Mouse (Mus musculus) myocyte (in vitro differentiated cells): Measurements from ENCODE around the gene Atrx. TPM values are rescaled to one million over a fixed set of nuclear protein-coding genes. Genes with fewer than 3 reads are reported as not detected.

Experiments
- H3K27me3 ChIP-seq: one replicate; pipeline ENCODE4 v1.6.1; 2011; ENCODE audit not compliant: control insufficient read depth, insufficient read depth, insufficient read length
- H3K36me3 ChIP-seq: one replicate; pipeline ENCODE4 v1.6.1; 2011; ENCODE audit not compliant: control insufficient read depth, insufficient read depth
- H3K4me2 ChIP-seq: one replicate; pipeline ENCODE4 v1.6.1; 2011; ENCODE audit warnings: low read depth, control low read depth
- H3K4me3 ChIP-seq: one replicate; pipeline ENCODE4 v1.5.1; 2011; ENCODE audit warnings: mild to moderate bottlenecking, control low read depth, moderate library complexity
- H3K79me2 ChIP-seq: one replicate; pipeline ENCODE4 v1.6.1; 2011; ENCODE audit not compliant: control insufficient read depth, insufficient read depth
- H3ac ChIP-seq: one replicate; pipeline ENCODE4 v1.6.1; 2011; ENCODE audit not compliant: control insufficient read depth, insufficient read length
- CEBPB ChIP-seq: IDR thresholded peaks from 2 replicates; pipeline ENCODE4 v1.6.1; 2011; ENCODE audit warnings: mild to moderate bottlenecking, moderate library complexity; ENCODE audit not compliant: poor library complexity, insufficient read depth, severe bottlenecking
- E2F4 ChIP-seq: IDR thresholded peaks from one replicate; pipeline ENCODE4 v1.6.1; 2011; ENCODE audit warnings: mild to moderate bottlenecking, control low read depth, moderate library complexity; ENCODE audit not compliant: insufficient read depth
- MAX ChIP-seq: IDR thresholded peaks from one replicate; pipeline ENCODE4 v1.6.1; 2011; ENCODE audit warnings: low read depth, mild to moderate bottlenecking, control low read depth
- MYOD1 ChIP-seq, 3 experiments: IDR thresholded peaks; one replicate each; pipeline ENCODE4 v1.6.1; 2011; ENCODE audit warnings: control low read depth in 2 of 3, low read depth in 2 of 3, mild to moderate bottlenecking in 2 of 3, moderate library complexity in 1 of 3; ENCODE audit not compliant: insufficient read length in 2 of 3, control insufficient read depth in 1 of 3
- MYOG ChIP-seq, 3 experiments: IDR thresholded peaks; one replicate each; pipeline ENCODE4 v1.6.1; 2011; ENCODE audit warnings: control low read depth in 2 of 3, low read depth in 2 of 3, mild to moderate bottlenecking in 2 of 3; ENCODE audit not compliant: insufficient read length in 2 of 3, control insufficient read depth in 1 of 3, insufficient read depth in 1 of 3
- POLR2A ChIP-seq: IDR thresholded peaks from one replicate; pipeline ENCODE4 v1.6.1; 2011; ENCODE audit warnings: low read depth, mild to moderate bottlenecking, control low read depth, moderate library complexity; ENCODE audit not compliant: insufficient read length
- POLR2AphosphoS2 ChIP-seq: IDR thresholded peaks from one replicate; pipeline ENCODE4 v1.6.1; 2011; ENCODE audit warnings: low read depth, control low read depth; ENCODE audit not compliant: insufficient read length
- REST ChIP-seq: IDR thresholded peaks from one replicate; pipeline ENCODE4 v1.6.1; 2011; ENCODE audit warnings: mild to moderate bottlenecking, control low read depth, moderate library complexity; ENCODE audit not compliant: insufficient read depth, insufficient read length
- SRF ChIP-seq: IDR thresholded peaks from one replicate; pipeline ENCODE4 v1.6.1; 2011; ENCODE audit warnings: low read depth; ENCODE audit not compliant: control insufficient read depth, insufficient read length
- TCF12 ChIP-seq: IDR thresholded peaks from one replicate; pipeline ENCODE4 v1.6.1; 2011; ENCODE audit warnings: mild to moderate bottlenecking, control low read depth; ENCODE audit not compliant: poor library complexity, insufficient read depth, severe bottlenecking
- TCF3 ChIP-seq: IDR thresholded peaks from one replicate; pipeline ENCODE4 v1.6.1; 2011; ENCODE audit warnings: low read depth, control low read depth; ENCODE audit not compliant: insufficient read length
- USF1 ChIP-seq: IDR thresholded peaks from one replicate; pipeline ENCODE4 v1.6.1; 2011; ENCODE audit warnings: low read depth, mild to moderate bottlenecking, control low read depth, moderate library complexity
- polyA plus RNA-seq: library from polyadenylated mRNA; unstranded; fragments of >200 nt; fragmentation: generic; extraction: Trizol; gene quantifications from one replicate; pipeline ENCODE4 v1.2.1, GENCODE M21; 2012; ENCODE audit warnings: missing spikeins

The Atrx gene
- polyA plus RNA-seq, 1 experiment, result 4.7 TPM

DNA sequence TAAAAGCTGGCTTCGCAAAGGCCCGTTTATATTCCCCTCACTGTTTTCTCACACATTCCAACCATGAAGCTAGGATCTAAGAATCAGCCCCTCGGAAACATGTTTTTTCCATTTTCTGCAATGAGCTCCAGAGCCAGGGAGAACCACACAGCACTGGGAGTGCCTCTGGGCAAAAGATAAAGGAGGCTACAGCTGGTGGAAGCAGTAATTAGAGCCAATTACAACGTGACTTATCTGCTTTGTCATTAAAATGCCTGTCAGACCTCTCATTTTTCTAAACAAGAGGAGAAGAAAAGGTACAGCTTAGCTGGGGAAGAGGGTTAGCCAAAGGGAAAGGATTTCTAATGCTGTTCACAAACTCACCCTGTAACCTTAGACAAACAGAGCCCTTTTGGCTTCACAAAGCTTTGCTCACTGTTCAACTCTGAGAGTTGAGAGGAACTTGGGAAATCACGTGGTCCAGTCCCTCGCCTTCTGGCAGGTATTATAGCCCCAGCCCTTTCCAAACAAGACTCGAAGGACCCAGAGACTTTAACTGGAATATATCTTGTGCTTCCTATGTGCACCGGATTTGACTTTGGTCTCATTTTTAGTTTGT lies 134.3 kb downstream of the Atrx start:
- Histone ChIP-seq H3K27me3 (no peaks in the 10 kb centered on the region), H3K4me2 (no peak overlapping the region), H3K79me2 (no peaks in the 10 kb centered on the region), H3ac (no peak overlapping the region), H3K4me3 (no peak overlapping the region), H3K36me3 (peaks cover 3% of the 10 kb centered on the region)
- no peak for TF ChIP-seq TCF12
- no peak for TF ChIP-seq SRF
- TF ChIP-seq POLR2A, result no peak
- no peak for TF ChIP-seq CEBPB
- TF ChIP-seq USF1, result no peak
- no peak for TF ChIP-seq MYOD1 (IDR thresholded peaks at IDR 0.05; ENCODE audit: control insufficient read depth in 1 of 3, insufficient read length in 2 of 3, low read depth in 2 of 3)
- TF ChIP-seq TCF3, result no peak
- TF ChIP-seq POLR2AphosphoS2, result no peak
- no peak for TF ChIP-seq REST
- no peak for TF ChIP-seq MAX
- no peak for TF ChIP-seq MYOG (IDR thresholded peaks at IDR 0.05; ENCODE audit: control insufficient read depth in 1 of 3, insufficient read depth in 1 of 3, insufficient read length in 2 of 3, low read depth in 2 of 3)
- no peak for TF ChIP-seq E2F4

DNA sequence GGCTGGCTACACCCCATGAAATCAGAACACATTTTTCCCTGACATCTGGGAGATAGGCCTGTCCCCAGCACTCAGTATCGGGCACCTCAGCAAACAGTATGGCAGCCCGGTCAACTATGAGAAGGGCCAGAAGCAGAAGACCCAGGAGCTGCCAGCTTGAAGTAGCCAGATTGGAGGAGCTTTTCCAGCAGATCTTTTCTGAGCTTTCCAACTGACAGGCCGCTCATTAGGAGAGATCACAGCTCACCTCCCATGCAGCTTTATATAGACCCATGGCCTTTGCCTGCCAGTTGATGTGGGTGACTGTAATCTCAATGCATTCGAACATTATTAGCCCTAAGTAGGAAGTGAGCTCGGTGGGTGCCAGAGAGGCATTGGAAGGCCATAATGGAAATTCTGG lies 155.9 kb downstream of the Atrx start:
- no peaks in the 10 kb centered on the region for H3K27me3 ChIP-seq
- no peak overlapping the region for H3K4me2 ChIP-seq
- H3ac ChIP-seq, result no peak overlapping the region
- H3K79me2 ChIP-seq, result no peaks in the 10 kb centered on the region
- H3K36me3 ChIP-seq, result no peaks in the 10 kb centered on the region
- TF ChIP-seq USF1 (no peak), SRF (no peak), TCF3 (no peak), REST (no peak), CEBPB (no peak), MYOD1 (IDR thresholded peaks at IDR 0.05; ENCODE audit: control insufficient read depth in 1 of 3, insufficient read length in 2 of 3, low read depth in 2 of 3) (no peak), MYOG (IDR thresholded peaks at IDR 0.05; ENCODE audit: control insufficient read depth in 1 of 3, insufficient read depth in 1 of 3, insufficient read length in 2 of 3, low read depth in 2 of 3) (no peak), TCF12 (no peak), MAX (no peak), POLR2A (no peak), E2F4 (no peak), POLR2AphosphoS2 (no peak)
- H3K4me3 ChIP-seq, result no peak overlapping the region

DNA sequence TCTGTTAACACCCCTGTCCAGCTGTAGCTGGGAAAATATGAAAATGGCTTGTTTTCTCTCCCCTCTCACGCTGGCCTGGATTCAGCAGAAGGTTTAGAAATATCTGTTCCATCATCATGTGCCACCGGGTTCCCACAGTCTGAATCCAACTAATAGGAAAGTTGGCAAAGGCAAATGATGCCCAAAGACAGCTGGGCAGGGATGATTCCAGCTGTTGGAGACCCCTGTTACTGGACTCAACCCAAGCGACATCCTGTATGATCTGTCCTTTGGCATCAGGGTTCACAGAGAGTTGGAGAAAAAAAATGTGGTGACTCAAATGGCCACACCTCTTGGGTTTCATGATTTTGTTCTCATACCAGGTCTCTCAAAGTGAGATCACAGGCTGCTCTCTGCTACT lies 161.3 kb downstream of the Atrx start:
- peaks cover 12% of the 10 kb centered on the region for H3K27me3 ChIP-seq
- no peaks in the 10 kb centered on the region for H3K79me2 ChIP-seq
- TF ChIP-seq MYOD1 (IDR thresholded peaks at IDR 0.05; ENCODE audit: control insufficient read depth in 1 of 3, insufficient read length in 2 of 3, low read depth in 2 of 3) (peak in 2 of 3 experiments; percentile 52 to 54), SRF (no peak), TCF3 (no peak), MAX (no peak), TCF12 (no peak)
- no peaks in the 10 kb centered on the region for H3K36me3 ChIP-seq
- H3K4me3 ChIP-seq, result no peak overlapping the region
- H3ac ChIP-seq, result no peak overlapping the region
- peak overlapping the region; percentile 56 for H3K4me2 ChIP-seq

DNA sequence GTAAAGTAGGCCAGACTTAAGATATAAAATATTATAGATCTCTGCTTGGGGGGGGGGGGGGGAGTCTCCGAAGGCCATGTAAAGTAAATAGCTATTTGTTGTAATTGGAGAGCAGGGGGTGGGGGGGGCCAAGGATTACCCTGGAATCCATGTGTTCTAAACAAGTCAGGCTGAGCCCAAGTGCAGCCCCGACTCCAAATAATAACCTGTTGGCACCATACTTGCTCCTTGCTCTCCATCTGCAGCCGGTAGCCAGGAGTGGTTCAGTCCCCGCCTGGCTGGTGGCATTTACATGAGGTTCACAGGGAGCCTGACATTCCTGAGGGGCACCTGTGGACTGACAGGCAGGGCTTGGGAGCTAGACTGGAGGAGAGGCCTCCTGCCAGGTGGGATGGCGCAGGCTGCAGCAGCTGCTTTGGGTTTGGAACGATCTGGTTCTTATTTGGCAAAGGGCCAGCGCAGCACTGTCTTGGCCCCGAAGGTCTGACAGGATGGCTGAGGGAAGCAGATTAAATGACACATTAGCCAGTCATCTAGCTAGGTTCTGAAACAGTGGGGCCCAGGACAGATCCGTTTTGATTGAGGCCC lies 161.9 kb downstream of the Atrx start:
- Histone ChIP-seq H3ac (no peak overlapping the region), H3K27me3 (peaks cover 12% of the 10 kb centered on the region), H3K79me2 (no peaks in the 10 kb centered on the region), H3K4me3 (no peak overlapping the region), H3K36me3 (no peaks in the 10 kb centered on the region), H3K4me2 (peak overlapping the region; percentile 56)
- TF ChIP-seq MYOG (IDR thresholded peaks at IDR 0.05; ENCODE audit: control insufficient read depth in 1 of 3, insufficient read depth in 1 of 3, insufficient read length in 2 of 3, low read depth in 2 of 3), result peak in 2 of 3 experiments; percentile 37 to 57
- peak in 2 of 3 experiments; percentile 72 to 81 for TF ChIP-seq MYOD1 (IDR thresholded peaks at IDR 0.05; ENCODE audit: control insufficient read depth in 1 of 3, insufficient read length in 2 of 3, low read depth in 2 of 3)
- TF ChIP-seq REST, result no peak

DNA sequence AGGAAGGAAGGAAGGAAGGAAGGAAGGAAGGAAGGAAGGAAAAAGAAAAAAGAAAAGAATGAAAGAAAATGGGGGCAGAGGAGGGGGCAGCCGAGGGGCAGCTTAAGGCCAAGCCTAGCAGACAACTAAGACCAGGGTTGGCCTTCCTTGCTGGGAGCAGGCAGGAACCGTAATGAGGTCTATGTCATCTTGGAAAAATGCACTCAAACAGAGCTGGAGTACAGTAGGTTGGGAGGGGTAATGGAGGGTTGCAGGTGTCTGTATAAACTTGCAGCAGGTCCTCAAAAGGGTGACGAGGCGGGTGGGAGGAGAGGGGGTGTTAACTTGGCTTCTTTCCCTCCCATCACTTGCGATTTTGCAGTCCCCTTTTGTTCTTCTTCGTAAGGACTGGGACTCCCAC lies 163.2 kb downstream of the Atrx start:
- Histone ChIP-seq H3K4me3 (no peak overlapping the region), H3ac (no peak overlapping the region), H3K27me3 (peaks cover 12% of the 10 kb centered on the region), H3K79me2 (no peaks in the 10 kb centered on the region), H3K36me3 (no peaks in the 10 kb centered on the region), H3K4me2 (no peak overlapping the region)
- no peak for TF ChIP-seq MYOG (IDR thresholded peaks at IDR 0.05; ENCODE audit: control insufficient read depth in 1 of 3, insufficient read depth in 1 of 3, insufficient read length in 2 of 3, low read depth in 2 of 3)
- no peak for TF ChIP-seq CEBPB
- TF ChIP-seq POLR2A, result no peak
- no peak for TF ChIP-seq E2F4
- TF ChIP-seq USF1, result no peak
- no peak for TF ChIP-seq MYOD1 (IDR thresholded peaks at IDR 0.05; ENCODE audit: control insufficient read depth in 1 of 3, insufficient read length in 2 of 3, low read depth in 2 of 3)
- no peak for TF ChIP-seq MAX
- TF ChIP-seq TCF12, result no peak
- TF ChIP-seq POLR2AphosphoS2, result no peak
- no peak for TF ChIP-seq TCF3
- no peak for TF ChIP-seq REST
